ENCODE assay signal across 8 mouse cellular contexts in the genomic region with DNA sequence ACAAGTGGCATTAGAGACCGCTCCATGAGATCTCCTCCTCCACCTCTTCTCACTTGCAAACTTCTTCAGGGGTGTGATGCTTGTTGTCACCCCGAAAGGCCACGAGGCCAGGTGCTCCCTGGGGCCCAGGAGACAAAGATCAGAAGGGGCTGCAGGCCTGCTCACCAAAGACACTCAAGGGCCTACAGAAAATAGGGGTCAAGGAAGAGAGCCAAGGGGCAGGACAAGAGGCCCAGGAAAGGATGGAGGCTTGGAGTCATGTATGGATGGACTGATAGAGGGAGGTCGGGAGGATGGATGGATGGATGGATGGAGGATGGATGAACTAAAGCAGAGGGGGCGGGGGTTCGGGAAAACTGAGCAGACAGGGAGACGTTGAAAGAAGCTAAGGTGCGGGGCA. TPM values are rescaled to one million over a fixed set of nuclear protein-coding genes. Genes with fewer than 3 reads are reported as not detected.
A peak's percentile ranks its signal among the peaks of the same experiment; 100 is the strongest.
DNase-seq lines count a peak whose midpoint lies in the region; ATAC-seq and TF ChIP-seq lines count a peak whose summit lies in the region.

No protein-coding gene starts in this region.

- 7% methylated on average over 8 of the region's 8 CpGs for WGBS in lung, adult 2 months
- WGBS in embryonic facial prominence, embryonic 15.5 days, result 6% methylated on average over 8 of the region's 8 CpGs
- WGBS in intestine, postnatal 0 days, result 7% methylated on average over 8 of the region's 8 CpGs
- 8% methylated on average over 8 of the region's 8 CpGs for WGBS in neural tube, embryonic 14.5 days

- TF ChIP-seq CTCF in lung, adult 2 months (IDR thresholded peaks at IDR 0.05; ENCODE audit: insufficient read depth, low read length), result no peak
- TF ChIP-seq CTCF in intestine, postnatal 0 days (IDR thresholded peaks at IDR 0.05; ENCODE audit: low read depth), result no peak

- H3K4me2 ChIP-seq in embryonic facial prominence, embryonic 15.5 days (replicated peaks), result peak overlapping the region; percentile 82
- peak overlapping the region; percentile 95 for H3K4me2 ChIP-seq in intestine, postnatal 0 days (replicated peaks; ENCODE audit: low read depth)
- peak overlapping the region; percentile 96 for H3K4me2 ChIP-seq in neural tube, embryonic 14.5 days (ENCODE audit: low read depth, low read length)

- ATAC-seq in embryonic facial prominence, embryonic 15.5 days (ENCODE audit: insufficient number of reproducible peaks, low FRiP score, low TSS enrichment, low read depth), result no peak
- ATAC-seq in intestine, postnatal 0 days, result no peak
- ATAC-seq in neural tube, embryonic 14.5 days (ENCODE audit: low read depth), result no peak
- no peak for ATAC-seq in CD4-positive, CD25-positive, alpha-beta regulatory T cell, adult 4 months

- peak overlapping the region; percentile 58 for H3K9ac ChIP-seq in embryonic facial prominence, embryonic 15.5 days
- peak overlapping the region; percentile 75; the same call in 1 of the 2 replicates for H3K9ac ChIP-seq in intestine, postnatal 0 days (ENCODE audit: low read depth, low read length)
- peak overlapping the region; percentile 87 for H3K9ac ChIP-seq in neural tube, embryonic 14.5 days (replicated peaks; ENCODE audit: low read depth, low read length)

- H3K27me3 ChIP-seq in embryonic facial prominence, embryonic 15.5 days, result no peaks in the 10 kb centered on the region
- 0 out of 2 replicates have a peak, but pooled peaks cover 3% of the 10 kb centered on the region for H3K27me3 ChIP-seq in intestine, postnatal 0 days (replicated peaks; ENCODE audit: control insufficient read depth, insufficient read depth, low read length)
- no peaks in the 10 kb centered on the region; the same call in 1 of the 2 replicates for H3K27me3 ChIP-seq in neural tube, embryonic 14.5 days (ENCODE audit: control insufficient read depth, insufficient read depth, low read length)

- TF ChIP-seq POLR2A in lung, adult 2 months (IDR thresholded peaks at IDR 0.05; ENCODE audit: borderline replicate concordance, extremely low read depth, low read depth, low read length), result no peak

- H3K27ac ChIP-seq in embryonic facial prominence, embryonic 15.5 days (replicated peaks), result peak overlapping the region; percentile 93; the same call in 1 of the 2 replicates
- no peak overlapping the region for H3K27ac ChIP-seq in intestine, postnatal 0 days (ENCODE audit: low read depth, low read length)
- H3K27ac ChIP-seq in neural tube, embryonic 14.5 days (ENCODE audit: low read depth, low read length), result peak overlapping the region; percentile 97

- H3K4me3 ChIP-seq in lung, adult 2 months (replicated peaks; ENCODE audit: extremely low read depth, low read depth, low read length), result peak overlapping the region; percentile 86
- H3K4me3 ChIP-seq in embryonic facial prominence, embryonic 15.5 days (replicated peaks), result peak overlapping the region; percentile 62
- H3K4me3 ChIP-seq in intestine, postnatal 0 days (ENCODE audit: low read depth, low read length), result peak overlapping the region; percentile 73
- peak overlapping the region; percentile 64 for H3K4me3 ChIP-seq in neural tube, embryonic 14.5 days (ENCODE audit: low read depth, low read length)

- no peaks in the 10 kb centered on the region for H3K9me3 ChIP-seq in embryonic facial prominence, embryonic 15.5 days (replicated peaks)
- no peaks in the 10 kb centered on the region for H3K9me3 ChIP-seq in intestine, postnatal 0 days (ENCODE audit: control insufficient read depth)
- no peaks in the 10 kb centered on the region for H3K9me3 ChIP-seq in neural tube, embryonic 14.5 days (ENCODE audit: control insufficient read depth, low read length)

- H3K36me3 ChIP-seq in embryonic facial prominence, embryonic 15.5 days, result peaks cover 29% of the 10 kb centered on the region
- H3K36me3 ChIP-seq in intestine, postnatal 0 days (ENCODE audit: control insufficient read depth, insufficient read depth), result peaks cover 22% of the 10 kb centered on the region
- peaks cover 33% of the 10 kb centered on the region; the same call in 1 of the 2 replicates for H3K36me3 ChIP-seq in neural tube, embryonic 14.5 days (ENCODE audit: control insufficient read depth, insufficient read depth, low read length)

- peaks cover 6% of the 10 kb centered on the region for H3K4me1 ChIP-seq in lung, adult 2 months (ENCODE audit: control insufficient read depth, insufficient read depth, low read length)
- peaks cover 38% of the 10 kb centered on the region for H3K4me1 ChIP-seq in embryonic facial prominence, embryonic 15.5 days
- H3K4me1 ChIP-seq in intestine, postnatal 0 days (replicated peaks; ENCODE audit: control insufficient read depth, insufficient read depth, low read length), result peaks cover 5% of the 10 kb centered on the region
- H3K4me1 ChIP-seq in neural tube, embryonic 14.5 days (ENCODE audit: control insufficient read depth, insufficient read depth, low read length), result peaks cover 11% of the 10 kb centered on the region

- DNase-seq in lung, adult 2 months, result no peak
- no peak for DNase-seq in lung, adult 18-20 months
- no peak for DNase-seq in right cerebral cortex, postnatal 36 days (ENCODE audit: low spot score in 2 of 2)
- DNase-seq in left cerebral cortex, postnatal 14 days (ENCODE audit: low spot score in 2 of 2), result no peak

- intact Hi-C loops in left cerebral cortex, postnatal 14 days (cut with DNase I), result no loop called here

RNA-seq across cellular contexts. Expression of gene Atxn7l2, which starts 1.2 kb away (rescaled TPM):
- polyA plus RNA-seq in lung, adult 2 months (2012; rRNA removed), result 8.6 and 10.5 TPM in 2 replicates
- polyA plus RNA-seq in embryonic facial prominence, embryonic 15.5 days (2015; fragmentation: Nextera tagmentation; extraction: Ambion mirVana), result 18.4 and 20.4 TPM in 2 replicates
- 3.4 and 4.0 TPM in 2 replicates for polyA plus RNA-seq in intestine, postnatal 0 days (2015; fragmentation: Nextera tagmentation; extraction: Ambion mirVana)
- polyA plus RNA-seq in neural tube, embryonic 14.5 days (2014; fragmentation: Nextera tagmentation; extraction: Ambion mirVana), result 22.0 and 24.0 TPM in 2 replicates
- polyA plus RNA-seq in CD4-positive, CD25-positive, alpha-beta regulatory T cell, adult 4 months (2017; shearing (Covaris generic)), result 1 to 10 TPM; 4.9 to 8.5 TPM
- 10 to 100 TPM; 22.5 to 23.0 TPM for total RNA-seq in left cerebral cortex, postnatal 14 days (2021)

RNA-seq across cellular contexts. Expression of gene Cyb561d1, which starts 8.5 kb away (rescaled TPM):
- 8.1 and 11.4 TPM in 2 replicates for polyA plus RNA-seq in lung, adult 2 months (2012; rRNA removed)
- 2.8 and 3.0 TPM in 2 replicates for polyA plus RNA-seq in embryonic facial prominence, embryonic 15.5 days (2015; fragmentation: Nextera tagmentation; extraction: Ambion mirVana)
- 6.3 and 6.7 TPM in 2 replicates for polyA plus RNA-seq in intestine, postnatal 0 days (2015; fragmentation: Nextera tagmentation; extraction: Ambion mirVana)
- 2.0 and 2.3 TPM in 2 replicates for polyA plus RNA-seq in neural tube, embryonic 14.5 days (2014; fragmentation: Nextera tagmentation; extraction: Ambion mirVana)
- polyA plus RNA-seq in CD4-positive, CD25-positive, alpha-beta regulatory T cell, adult 4 months (2017; shearing (Covaris generic)), result 1 to 10 TPM; 7.7 to 8.8 TPM
- total RNA-seq in left cerebral cortex, postnatal 14 days (2021), result 10 to 100 TPM; 13.7 to 14.7 TPM

RNA-seq across cellular contexts. Expression of gene Sypl2, which starts 16.9 kb away (rescaled TPM):
- polyA plus RNA-seq in lung, adult 2 months (2012; rRNA removed), result 0.18 and 3.1 TPM in 2 replicates
- polyA plus RNA-seq in embryonic facial prominence, embryonic 15.5 days (2015; fragmentation: Nextera tagmentation; extraction: Ambion mirVana), result 2.7 and 3.3 TPM in 2 replicates
- 0.26 and 0.51 TPM in 2 replicates for polyA plus RNA-seq in intestine, postnatal 0 days (2015; fragmentation: Nextera tagmentation; extraction: Ambion mirVana)
- polyA plus RNA-seq in neural tube, embryonic 14.5 days (2014; fragmentation: Nextera tagmentation; extraction: Ambion mirVana), result 0.14 and 0.32 TPM in 2 replicates
- polyA plus RNA-seq in CD4-positive, CD25-positive, alpha-beta regulatory T cell, adult 4 months (2017; shearing (Covaris generic)), result under 1 TPM in 1 of 2 experiments, not detected in 1; 0.08 TPM
- 1 to 10 TPM; 1.1 to 1.3 TPM for total RNA-seq in left cerebral cortex, postnatal 14 days (2021)

RNA-seq across cellular contexts. Expression of gene Amigo1, which starts 23.4 kb away (rescaled TPM):
- 22.3 and 27.1 TPM in 2 replicates for polyA plus RNA-seq in lung, adult 2 months (2012; rRNA removed)
- 6.3 and 6.8 TPM in 2 replicates for polyA plus RNA-seq in embryonic facial prominence, embryonic 15.5 days (2015; fragmentation: Nextera tagmentation; extraction: Ambion mirVana)
- polyA plus RNA-seq in intestine, postnatal 0 days (2015; fragmentation: Nextera tagmentation; extraction: Ambion mirVana), result 2.8 and 2.9 TPM in 2 replicates
- polyA plus RNA-seq in neural tube, embryonic 14.5 days (2014; fragmentation: Nextera tagmentation; extraction: Ambion mirVana), result 11.2 TPM in 2 replicates
- under 1 TPM; 0.32 to 0.54 TPM for polyA plus RNA-seq in CD4-positive, CD25-positive, alpha-beta regulatory T cell, adult 4 months (2017; shearing (Covaris generic))
- total RNA-seq in left cerebral cortex, postnatal 14 days (2021), result 10 to 100 TPM; 55.3 to 57.7 TPM

RNA-seq across cellular contexts. Expression of gene Psma5, which starts 47.2 kb away (rescaled TPM):
- 22.6 and 37.4 TPM in 2 replicates for polyA plus RNA-seq in lung, adult 2 months (2012; rRNA removed)
- polyA plus RNA-seq in embryonic facial prominence, embryonic 15.5 days (2015; fragmentation: Nextera tagmentation; extraction: Ambion mirVana), result 263 and 265 TPM in 2 replicates
- polyA plus RNA-seq in intestine, postnatal 0 days (2015; fragmentation: Nextera tagmentation; extraction: Ambion mirVana), result 166 and 179 TPM in 2 replicates
- 243 TPM in 2 replicates for polyA plus RNA-seq in neural tube, embryonic 14.5 days (2014; fragmentation: Nextera tagmentation; extraction: Ambion mirVana)
- polyA plus RNA-seq in CD4-positive, CD25-positive, alpha-beta regulatory T cell, adult 4 months (2017; shearing (Covaris generic)), result 100 to 1,000 TPM; 180 to 185 TPM
- total RNA-seq in left cerebral cortex, postnatal 14 days (2021), result 10 to 100 TPM; 83.4 to 89.6 TPM
